Mouse (Mus musculus): Measurements from ENCODE around the gene St3gal3. TPM values are rescaled to one million over a fixed set of nuclear protein-coding genes. Genes with fewer than 3 reads are reported as not detected.

Gene St3gal3
- total RNA-seq, 2 experiments from 2014 or later, result 37.6 to 38.3 TPM

DNA sequence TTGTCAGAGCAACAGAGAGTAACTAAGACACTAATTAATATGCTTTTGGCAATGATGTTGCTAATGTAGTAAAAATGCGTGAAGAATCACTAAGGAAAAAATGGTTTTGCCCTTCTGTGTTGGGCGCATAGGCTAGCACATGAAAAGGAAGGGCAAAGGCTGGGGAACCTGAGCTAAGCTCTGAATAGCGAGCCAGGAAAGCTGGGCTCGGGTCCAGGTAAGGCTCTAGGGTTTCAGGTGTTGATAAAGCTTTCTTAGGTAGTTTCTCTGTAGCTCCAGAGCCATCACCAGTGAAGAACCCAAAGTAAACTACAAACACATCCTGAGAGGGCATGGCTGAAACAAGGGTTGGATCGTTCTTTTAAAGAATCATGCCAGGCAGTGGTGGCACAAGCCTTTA is 6.8 kb upstream of the St3gal3 start:
- no peak for DNase-seq (ENCODE audit: low spot score in 2 of 2)

DNA sequence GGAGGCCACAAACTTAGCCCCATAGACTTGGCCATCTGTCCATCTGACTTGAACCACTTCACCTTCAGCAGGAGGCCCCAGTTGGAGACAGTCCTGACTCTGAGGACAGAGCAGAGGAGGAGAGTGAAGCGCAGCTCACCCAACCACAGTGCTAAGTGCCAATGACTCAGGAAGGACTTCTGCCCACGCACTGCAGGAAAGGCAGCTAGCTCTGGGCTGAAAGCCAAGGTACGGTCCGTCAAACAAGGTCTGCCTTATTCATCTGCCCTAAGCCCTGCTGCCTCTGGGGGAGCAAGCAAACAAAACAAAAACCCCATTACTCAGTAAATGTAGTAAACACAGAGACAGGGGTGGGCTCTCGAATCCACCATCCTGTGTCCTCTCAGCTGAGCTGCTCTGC is 4.2 kb upstream of the St3gal3 start:
- DNase-seq (ENCODE audit: low spot score in 2 of 2), result peak; percentile 51 to 65

DNA sequence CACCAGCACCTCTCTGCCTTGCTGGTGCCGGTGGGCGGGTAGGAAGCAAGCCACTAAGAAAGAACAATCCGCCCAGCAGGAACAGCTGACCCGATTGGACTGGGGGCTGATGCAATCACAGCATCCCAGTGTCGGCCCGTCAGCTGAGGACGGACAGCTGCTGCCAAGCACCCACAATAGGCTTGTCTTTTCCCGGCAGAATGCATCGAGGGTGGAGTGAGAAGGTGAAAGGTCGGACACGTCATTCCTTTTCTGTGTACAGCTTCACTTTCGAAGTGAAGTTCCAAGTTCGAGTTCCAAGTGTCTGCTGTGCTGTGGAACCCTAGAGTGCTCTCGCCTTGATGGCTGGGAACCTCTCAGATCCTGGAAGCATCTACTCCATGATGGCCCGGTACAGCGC is 3.1 kb upstream of the St3gal3 start:
- DNase-seq (ENCODE audit: low spot score in 2 of 2), result no peak

DNA sequence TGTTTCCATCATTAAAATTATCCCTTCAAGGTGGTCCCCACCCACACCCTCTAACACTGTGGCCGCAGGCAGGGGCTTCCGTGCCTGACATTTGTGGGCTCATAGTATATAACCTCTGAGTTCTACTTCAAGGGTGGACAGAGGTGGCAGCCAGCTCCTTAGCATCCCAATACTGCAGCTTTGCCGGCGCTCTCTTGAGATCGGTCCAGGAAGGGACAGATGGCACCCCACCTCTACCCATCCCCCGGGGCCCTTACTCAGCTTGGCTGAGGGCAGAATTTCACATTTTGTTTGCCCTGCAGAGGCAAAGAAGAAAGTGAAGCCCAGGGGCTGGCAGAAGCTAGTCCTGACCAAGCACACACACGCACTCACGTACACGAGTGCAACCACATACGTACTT is 2.6 kb upstream of the St3gal3 start:
- DNase-seq (ENCODE audit: low spot score in 2 of 2), result no peak

DNA sequence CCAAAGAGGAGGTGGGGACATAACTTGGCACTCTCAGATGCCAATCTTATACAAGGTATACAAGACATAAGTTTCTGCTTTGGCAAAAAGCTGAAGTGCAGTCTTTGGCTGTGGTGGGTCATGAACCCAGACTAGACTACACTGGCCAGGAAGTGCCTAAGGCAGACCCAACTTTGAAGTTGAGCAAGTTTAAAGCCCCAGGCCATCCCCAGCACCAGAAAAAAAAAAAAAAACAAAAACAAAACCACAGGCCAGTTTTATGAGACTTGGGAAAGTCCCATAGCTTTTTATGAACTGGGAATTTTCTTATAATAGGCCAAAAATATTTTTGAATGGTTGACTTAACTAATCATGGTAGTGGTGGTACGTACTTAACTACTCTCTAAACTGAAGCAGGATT is 700 bp upstream of the St3gal3 start:
- DNase-seq (ENCODE audit: low spot score in 2 of 2), result no peak

DNA sequence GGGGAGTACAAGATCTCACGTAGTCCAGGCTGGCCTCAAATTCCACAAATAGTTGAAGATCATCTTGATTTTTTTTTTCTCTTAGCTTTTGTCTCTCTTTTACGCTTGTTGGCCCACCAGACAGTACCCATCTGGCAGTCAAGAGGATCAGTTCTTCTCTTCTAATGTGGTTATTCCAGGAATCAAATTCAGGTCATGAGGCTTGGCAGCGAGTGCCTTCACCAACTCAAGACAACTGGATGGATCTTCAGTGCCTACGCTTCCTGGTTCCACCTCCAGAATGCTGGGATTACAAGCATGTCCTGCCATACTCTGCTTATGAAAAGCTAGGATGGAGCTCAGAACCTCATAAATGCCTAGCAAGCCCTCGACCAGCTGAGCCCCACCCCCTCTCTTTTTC is 3.4 kb downstream of the St3gal3 start:
- DNase-seq (ENCODE audit: low spot score in 2 of 2), result no peak

DNA sequence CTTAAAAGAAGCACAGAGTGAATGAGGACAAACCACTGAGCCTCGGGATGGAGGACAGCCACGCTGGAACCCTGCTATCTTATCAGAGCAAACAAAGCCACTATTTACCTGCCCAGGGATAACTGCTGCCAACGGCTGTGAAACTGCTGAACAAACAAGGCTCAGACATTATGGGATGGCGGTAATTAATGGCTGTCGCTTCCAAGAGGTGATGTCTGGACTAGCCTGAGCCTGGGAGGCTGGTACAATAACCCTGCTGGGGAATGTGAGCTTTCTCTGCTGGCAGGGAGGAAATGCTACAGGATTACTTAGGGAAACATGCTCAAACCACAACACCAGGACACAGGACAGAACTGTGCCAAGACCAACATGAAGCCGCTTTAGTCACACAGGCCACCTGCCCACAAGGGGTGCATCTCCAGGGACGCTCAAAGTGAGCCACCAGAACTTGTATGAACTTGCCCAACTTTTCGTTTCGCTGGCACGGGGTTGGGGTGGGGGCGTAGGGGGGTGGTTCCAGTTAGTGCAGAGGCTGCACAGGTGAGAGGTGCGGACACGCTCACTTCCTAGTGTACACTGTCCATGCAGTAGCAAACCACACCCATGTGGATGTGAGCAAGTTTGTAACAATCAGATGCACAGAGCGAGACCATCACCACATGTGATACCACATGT is 11.5 kb downstream of the St3gal3 start:
- no peak for DNase-seq (ENCODE audit: low spot score in 2 of 2)

DNA sequence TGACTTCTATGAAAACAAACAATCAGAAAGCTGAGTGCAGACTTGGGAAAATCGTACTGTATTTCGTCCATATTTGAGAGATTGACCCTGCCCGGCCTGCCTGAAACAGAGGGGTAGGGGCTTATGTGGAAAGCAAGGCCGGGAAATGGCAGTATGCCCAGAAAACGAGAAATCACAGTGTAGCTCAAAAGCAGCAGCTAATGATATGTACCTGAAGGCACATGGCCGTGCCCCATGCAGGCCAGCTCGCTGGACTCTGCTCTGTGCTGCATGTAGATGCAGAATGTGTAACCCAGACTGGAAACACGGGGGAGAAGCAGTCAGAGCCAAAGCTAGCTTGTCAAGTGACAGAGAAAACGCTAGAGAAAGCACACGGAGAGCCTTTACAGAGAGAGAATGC is 12.6 kb downstream of the St3gal3 start:
- no peak for DNase-seq (ENCODE audit: low spot score in 2 of 2)

DNA sequence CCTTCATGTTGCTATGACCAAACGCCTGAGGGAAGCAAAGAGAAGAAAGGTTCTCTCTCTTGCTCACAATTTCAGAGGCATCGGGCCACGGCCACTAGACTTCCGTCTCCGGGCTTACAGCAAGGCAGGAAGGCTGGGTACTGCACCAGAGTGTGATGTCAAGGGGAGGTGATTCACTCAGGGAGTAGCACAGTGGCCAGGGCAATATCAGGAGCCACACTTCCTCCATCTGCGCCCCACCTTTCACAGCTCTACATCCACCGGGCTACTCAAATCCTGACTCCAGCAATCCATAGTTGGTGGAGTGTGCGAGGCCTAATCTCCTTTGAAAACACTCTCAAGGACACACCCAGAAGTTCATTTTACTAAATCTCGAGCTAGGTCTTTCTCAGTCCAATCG is 17.1 kb downstream of the St3gal3 start:
- DNase-seq (ENCODE audit: low spot score in 2 of 2), result no peak

DNA sequence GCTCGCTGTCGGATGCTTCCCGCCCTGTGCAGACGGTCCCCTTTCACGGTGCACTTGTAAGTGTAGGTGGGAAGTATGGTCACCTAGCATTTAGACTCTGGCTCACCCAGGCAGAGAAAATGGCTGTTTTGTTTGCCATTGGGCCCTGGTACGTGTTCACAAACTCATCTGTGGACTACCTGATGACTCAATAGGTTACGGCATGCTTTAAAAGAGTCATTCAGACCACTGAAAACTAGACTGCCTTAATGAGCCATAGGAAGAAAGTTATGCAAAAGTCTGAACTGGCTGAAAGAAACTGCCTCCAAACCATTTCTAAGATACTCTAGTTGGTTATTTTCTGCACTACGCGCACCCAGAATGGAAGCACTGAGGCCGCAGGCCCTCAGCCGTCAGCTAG is 18.6 kb downstream of the St3gal3 start:
- DNase-seq (ENCODE audit: low spot score in 2 of 2), result no peak

DNA sequence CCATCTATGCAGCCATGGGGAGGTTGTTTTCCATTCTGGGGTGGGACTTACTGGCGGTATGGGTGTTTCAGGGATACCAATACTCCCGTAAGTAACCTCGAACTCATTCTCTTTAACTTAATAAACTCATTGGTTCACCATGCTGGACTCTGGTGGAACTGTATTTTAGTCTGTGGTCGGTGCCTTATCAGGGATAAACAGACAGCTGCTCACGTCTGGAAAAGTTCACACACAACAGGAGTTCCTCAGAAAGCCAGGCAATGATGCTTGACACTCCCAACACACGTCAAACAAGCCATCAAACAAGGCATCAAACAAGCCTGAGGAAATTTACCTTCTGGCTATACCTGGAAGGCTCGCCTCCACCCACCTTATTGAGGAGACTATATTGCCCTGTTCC is 19.6 kb downstream of the St3gal3 start:
- DNase-seq (ENCODE audit: low spot score in 2 of 2), result no peak

DNA sequence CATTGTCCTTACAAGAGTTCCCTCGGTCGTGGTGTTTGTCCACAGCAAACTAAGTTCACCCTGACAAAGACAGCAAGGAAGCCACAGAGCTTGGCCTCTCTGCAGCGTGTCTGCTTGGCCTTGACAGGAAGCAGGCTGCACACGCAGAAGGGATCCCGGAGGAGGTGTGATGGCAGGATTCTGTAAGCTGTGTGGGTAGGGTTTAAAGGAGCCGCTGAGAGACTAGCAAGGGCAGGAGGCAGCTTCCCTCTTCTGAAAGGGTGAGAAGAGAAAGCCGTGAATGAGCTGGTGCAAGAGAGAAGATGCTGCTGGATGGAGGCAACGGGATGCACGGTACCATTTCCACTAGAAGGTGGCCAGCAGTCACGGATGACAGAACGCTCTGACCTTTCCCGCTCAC is 22.1 kb downstream of the St3gal3 start:
- DNase-seq (ENCODE audit: low spot score in 2 of 2), result no peak

DNA sequence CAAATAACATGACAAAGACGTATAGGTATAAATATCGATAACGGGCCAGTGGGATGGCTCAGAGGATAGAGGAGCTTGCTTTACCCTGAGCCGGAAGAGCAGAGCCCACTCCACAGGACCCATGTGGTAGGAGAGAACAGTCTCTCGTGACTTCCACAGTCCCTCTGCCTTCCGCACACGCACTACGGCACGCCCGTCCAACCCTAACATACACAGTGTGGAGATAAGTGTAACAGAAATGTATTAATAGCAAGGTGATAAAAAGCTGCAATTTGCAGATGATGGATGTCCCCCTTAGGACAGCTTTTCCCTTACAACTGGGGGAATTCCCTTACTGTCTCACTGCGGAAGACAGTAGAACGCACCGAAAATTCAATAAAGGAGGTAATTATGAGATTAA is 25.1 kb downstream of the St3gal3 start:
- no peak for DNase-seq (ENCODE audit: low spot score in 2 of 2)

DNA sequence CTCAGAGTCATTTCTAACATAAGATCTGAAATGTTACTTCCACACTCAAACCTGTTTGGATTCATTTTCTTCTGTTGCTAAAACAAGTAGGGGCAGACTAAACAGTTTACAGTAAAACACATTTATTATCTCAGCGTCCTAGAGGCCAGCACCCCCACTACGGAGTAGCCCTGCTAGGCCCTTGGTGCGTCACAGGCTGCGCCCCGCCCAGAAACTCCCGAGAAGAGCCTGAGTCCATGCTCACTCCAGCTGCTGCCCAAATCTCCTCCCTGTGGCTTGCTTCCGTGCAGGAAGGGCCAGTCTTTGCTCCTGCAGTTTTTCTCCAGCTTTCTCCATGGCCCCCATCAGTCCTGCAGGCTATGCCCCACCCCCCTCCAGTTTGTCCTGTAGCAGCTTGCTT is 25.9 kb downstream of the St3gal3 start:
- DNase-seq (ENCODE audit: low spot score in 2 of 2), result no peak

DNA sequence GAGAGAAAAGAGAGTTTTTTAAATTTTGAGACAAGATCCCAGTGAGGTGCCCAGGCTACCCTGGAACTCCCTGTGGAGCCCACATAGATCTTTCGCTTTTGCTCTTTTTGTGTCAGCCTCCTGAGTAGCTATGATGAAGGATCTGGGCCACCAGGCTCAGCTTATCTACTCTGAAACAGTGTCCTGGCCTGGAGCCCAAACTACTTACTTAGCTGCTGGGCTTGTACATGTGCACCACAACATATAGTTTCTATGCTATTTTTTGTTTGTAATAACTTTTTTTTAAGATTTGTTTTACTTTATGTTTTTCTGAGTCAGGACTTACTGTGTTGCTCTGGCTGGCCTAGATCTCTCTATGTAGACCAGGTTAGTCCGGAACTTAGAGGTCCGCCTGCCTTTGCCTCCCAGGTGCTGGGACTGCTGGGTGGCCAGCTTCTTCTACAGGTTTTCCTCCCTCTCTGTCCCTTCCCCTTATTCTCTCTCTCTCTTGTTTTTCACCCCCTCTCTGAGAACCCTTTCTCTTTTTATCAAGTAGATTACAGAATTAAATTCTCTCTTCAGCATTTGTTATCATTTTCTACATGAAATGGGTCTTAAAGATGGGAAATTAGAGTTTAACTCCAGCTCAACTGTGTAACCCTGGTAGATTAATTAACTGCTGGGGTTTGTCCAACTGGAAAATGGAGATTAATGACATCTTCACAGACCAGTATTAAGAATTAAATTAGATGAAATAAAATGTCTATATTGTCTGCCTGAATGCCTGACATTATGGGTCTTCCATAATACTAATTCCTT is 29.3 kb downstream of the St3gal3 start:
- no peak for DNase-seq (ENCODE audit: low spot score in 2 of 2)

DNA sequence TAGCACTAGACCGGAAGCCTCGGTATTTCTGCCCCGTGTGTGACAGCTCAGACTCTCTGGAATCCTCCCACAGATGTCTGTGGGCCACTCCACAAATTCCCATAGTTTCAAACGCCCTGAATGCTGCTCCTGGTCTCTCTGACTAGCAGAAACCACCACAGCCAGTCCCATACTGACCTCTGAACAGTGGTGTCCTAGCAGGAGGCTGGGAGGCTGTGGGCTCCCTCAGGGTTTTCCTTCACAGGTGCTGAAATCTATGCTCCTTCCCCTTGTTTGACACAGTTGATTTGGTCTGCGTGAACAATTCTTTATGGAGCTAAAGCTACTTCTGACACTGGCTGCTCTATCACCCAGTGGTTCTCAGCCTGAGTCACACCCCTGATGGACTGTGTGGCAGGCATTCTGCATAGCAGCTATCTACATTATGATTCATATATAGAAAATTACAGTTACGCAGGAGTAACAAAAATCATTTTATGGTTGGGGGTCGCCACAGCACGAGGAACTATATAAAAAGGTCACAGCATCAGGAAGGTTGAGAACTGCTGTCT is 31.4 kb downstream of the St3gal3 start:
- no peak for DNase-seq (ENCODE audit: low spot score in 2 of 2)

DNA sequence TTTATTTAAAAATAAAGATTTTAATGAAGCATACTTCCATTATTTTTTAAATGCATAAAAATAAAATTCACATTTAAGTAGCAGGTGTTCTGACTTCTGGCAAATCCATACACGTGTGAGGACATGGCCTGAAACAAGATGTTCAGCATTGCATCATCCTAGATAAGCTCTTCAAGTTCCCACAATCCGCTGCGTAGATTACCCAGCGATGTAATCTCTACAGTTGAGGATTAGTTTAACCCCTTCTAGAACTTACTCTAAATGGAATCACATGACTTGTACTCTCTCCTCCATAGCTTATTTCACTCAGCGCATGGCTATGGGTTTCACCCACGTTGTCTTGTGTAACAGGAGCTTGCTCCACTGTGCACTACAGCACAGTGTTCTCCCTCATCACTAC is 33.2 kb downstream of the St3gal3 start:
- DNase-seq (ENCODE audit: low spot score in 2 of 2), result no peak

DNA sequence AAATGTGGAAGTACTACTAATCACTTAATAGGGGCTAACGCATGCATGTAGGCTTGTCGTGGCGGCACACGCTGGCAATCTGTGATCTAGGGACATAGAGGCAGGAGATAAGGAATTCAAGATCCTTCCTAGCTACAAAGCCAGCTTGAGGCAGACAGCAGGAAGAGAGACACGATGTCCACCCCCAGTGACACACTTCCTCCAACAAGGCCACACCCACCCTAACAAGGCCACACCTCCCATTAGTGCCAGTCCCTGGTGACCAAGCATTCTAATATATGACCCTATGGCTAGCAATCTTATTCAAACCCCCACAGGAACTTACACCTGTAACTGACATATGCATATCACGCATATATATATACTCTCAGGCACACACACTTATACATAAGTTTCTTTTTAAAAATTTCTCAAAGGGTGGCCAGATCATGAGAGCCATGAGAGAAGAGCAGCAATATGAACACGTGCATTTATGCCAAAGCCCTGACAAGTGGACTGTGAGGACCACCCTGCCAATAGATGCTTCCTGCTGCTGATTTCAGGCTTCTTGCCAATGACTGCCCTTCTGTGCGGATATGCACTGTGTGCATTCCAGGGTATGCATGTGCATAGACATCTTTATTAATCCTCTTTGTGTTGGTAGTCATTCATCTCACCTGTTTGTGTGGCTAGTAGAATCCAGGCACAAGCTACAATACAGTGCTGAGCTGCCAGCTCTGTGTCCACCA is 34.9 kb downstream of the St3gal3 start:
- DNase-seq (ENCODE audit: low spot score in 2 of 2), result no peak

DNA sequence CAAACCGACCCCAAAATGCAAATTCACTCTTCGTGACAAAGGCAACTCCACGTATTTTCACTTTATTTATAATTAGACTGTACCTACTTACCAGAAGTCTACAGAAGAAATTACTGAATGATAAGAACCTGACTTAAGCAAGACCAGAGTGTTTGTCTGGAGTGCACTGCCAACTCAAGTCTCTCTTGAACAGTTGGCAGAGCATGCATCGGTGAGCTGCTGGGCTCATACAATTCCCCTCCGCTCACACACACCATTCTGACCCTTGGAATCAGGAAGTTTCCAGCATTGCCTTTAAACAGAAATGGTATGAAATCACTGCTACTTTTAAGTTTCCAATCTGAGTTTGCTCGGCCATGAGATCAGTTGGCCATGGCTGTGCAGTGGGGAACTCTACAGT is 36.1 kb downstream of the St3gal3 start:
- no peak for DNase-seq (ENCODE audit: low spot score in 2 of 2)

DNA sequence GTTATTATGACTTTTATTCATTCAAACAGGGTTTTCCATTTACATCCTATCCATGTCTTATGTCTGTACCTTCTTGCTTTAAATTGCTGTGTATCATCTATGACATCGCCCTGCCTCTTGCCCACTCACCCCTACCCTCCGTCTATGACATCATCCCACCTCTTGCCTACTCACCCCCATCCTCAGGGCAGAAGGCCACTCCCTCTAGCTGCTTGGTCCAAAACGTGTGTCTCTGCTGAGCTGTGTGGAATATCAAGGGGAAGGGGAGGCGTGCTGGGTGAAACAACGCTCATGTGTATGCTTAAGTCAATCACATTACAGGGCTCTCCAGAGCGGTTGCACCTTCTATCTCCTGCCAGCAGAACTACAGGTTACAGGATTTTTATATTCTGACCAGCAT is 38.6 kb downstream of the St3gal3 start:
- no peak for DNase-seq (ENCODE audit: low spot score in 2 of 2)

DNA sequence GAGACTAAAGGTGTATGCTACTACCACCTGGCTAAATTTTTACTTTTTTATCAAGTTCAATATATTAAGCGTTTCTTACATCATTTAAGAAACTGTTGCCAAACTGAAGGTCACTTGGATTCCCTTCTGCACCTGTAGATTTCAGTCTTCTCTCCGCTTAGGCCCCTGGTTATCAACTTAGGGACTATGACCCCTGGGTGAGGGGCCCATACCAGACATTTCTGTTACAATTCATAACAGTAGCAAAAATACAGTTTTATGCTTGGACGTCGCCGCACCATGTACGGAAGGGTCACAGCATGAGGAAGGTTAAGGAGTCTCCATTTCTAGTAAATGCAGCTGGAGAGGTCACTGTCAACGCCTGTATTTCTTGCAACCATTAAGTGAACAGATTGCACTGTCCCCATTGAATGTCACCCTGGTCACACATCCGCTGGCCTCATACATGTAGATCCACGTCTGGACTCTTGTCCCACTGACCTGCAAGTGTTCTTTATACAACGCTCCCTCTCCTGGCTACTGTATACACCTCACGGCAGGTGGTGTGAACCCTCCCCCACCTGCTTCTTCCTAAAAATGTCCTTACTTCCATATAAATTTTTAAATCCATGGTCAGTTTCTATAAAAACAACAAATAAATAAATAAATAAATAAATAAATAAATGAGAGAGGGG is 41.8 kb downstream of the St3gal3 start:
- DNase-seq (ENCODE audit: low spot score in 2 of 2), result no peak

DNA sequence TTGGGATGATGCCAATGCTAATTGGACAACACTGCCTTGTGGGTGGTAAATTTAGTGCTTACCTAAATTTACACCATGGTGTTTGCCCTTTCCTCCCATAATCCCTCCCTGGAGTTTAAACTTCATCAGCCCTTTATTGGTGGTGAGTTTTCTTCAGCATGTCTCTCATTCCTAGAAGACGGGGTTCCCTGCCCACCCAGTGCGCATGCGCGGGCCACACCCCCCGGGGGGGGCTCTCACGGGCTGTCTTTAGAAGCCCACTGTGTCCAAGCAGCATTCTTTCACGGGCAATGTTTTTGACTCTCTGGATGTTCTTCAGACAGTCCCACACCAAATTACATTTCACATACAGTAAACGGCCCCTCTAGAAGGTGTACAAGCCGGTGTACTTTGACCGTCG is 44.3 kb downstream of the St3gal3 start:
- peak in 1 of 2 experiments; percentile 31 for DNase-seq (ENCODE audit: low spot score in 2 of 2)

Measured in layer of hippocampus, postnatal 10 days (tissue).